Mouse (Mus musculus) liver, postnatal 0 days (tissue): ENCODE measurements around the gene Fkbp10. TPM values are rescaled to one million over a fixed set of nuclear protein-coding genes. Genes with fewer than 3 reads are reported as not detected.

Experiments used
- ATAC-seq: fragments of 200-750 bp; cut with Nextera tagmentation; 2 replicates; pipeline ENCODE4 v1.8.0; 2017; ENCODE audit warnings: mild to moderate bottlenecking, moderate library complexity
- DNase-seq: peaks from one replicate; pipeline ENCODE4 v3.0.0-alpha.2; 2016
- H3K27ac ChIP-seq: fragments of 300-500 bp; sonication (generic); 2 replicates; pipeline ENCODE4 v1.5.1; 2014; ENCODE audit warnings: antibody characterized with exemption, moderate library complexity, mild to moderate bottlenecking, low read depth
- H3K27me3 ChIP-seq: fragments of 300-500 bp; sonication (generic); 2 replicates; pipeline ENCODE4 v1.6.1; 2014; ENCODE audit warnings: low read length, control low read depth, mixed read lengths; ENCODE audit not compliant: insufficient read depth
- H3K36me3 ChIP-seq: fragments of 300-500 bp; sonication (generic); replicated peaks from 2 replicates; pipeline ENCODE4 v1.6.1; 2014; ENCODE audit warnings: mild to moderate bottlenecking, control low read depth, low read length, moderate library complexity, mixed read lengths; ENCODE audit not compliant: insufficient read depth
- H3K4me1 ChIP-seq: fragments of 300-500 bp; sonication (generic); 2 replicates; pipeline ENCODE4 v1.6.1; 2014; ENCODE audit warnings: antibody characterized with exemption, mild to moderate bottlenecking, control low read depth; ENCODE audit not compliant: insufficient read depth
- H3K4me2 ChIP-seq: fragments of 300-500 bp; sonication (generic); 2 replicates; pipeline ENCODE4 v1.6.1; 2014; ENCODE audit warnings: low read depth, mild to moderate bottlenecking, low read length, moderate library complexity, mixed read lengths
- H3K4me3 ChIP-seq: fragments of 300-500 bp; sonication (generic); 2 replicates; pipeline ENCODE4 v1.5.1; 2014; ENCODE audit warnings: low read depth, low read length
- H3K9ac ChIP-seq: fragments of 300-500 bp; sonication (generic); replicated peaks from 2 replicates; pipeline ENCODE4 v1.6.1; 2014; ENCODE audit warnings: mild to moderate bottlenecking, moderate library complexity
- H3K9me3 ChIP-seq: fragments of 300-500 bp; sonication (generic); 2 replicates; pipeline ENCODE4 v1.6.1; 2016; ENCODE audit warnings: mild to moderate bottlenecking, control low read depth, low read length, mixed read lengths
- CTCF ChIP-seq: sonication (generic); IDR thresholded peaks from 2 replicates; pipeline ENCODE4 v1.5.1; 2016; ENCODE audit warnings: antibody characterized with exemption, low read depth
- EP300 ChIP-seq: IDR thresholded peaks from 2 replicates; pipeline ENCODE4 v1.6.1; 2016; ENCODE audit warnings: antibody characterized with exemption, low read depth, mild to moderate bottlenecking
- WGBS: fragments of 180-500 bp; shearing (Covaris S2); extraction: QIAGEN DNeasy Blood & Tissue Kit; methylation state at CpG from one replicate; pipeline ENCODE4 v1.1.7; 2014; ENCODE audit not compliant: insufficient replicate concordance; 5-methylcytosine and 5-hydroxymethylcytosine counted together
- polyA plus RNA-seq: library from polyadenylated mRNA; unstranded; fragments of >200 nt; fragmentation: Nextera tagmentation; extraction: Ambion mirVana; gene quantifications from 2 replicates; pipeline ENCODE4 v1.2.1, GENCODE M21; 2015

Fkbp10 gene
- polyA plus RNA-seq, 1 experiment from 2014 or later, result 9.0 TPM

DNA sequence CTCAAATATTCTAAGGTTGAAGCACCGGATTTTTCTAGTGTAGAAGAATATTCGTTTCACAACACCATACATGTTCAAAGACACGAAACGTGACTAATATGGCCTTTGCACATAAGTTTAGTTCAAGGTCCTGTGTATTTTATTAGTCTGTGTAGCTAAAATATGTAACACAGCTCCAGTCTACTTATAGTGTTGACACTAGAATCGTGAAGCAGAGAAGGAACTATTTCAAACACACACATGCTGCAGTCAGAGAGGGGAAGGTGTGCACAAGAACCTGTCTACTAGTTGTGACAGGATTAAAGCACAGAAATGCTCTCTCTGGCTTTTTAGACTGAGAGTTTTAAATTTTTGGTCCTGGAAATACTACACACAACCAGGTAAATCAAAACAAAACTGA is 42.2 kb downstream of the Fkbp10 start:
- Histone ChIP-seq H3K9me3 (no peaks in the 10 kb centered on the region), H3K4me2 (no peak overlapping the region), H3K4me3 (no peak overlapping the region), H3K27ac (no peak overlapping the region), H3K36me3 (peaks cover 12% of the 10 kb centered on the region; the same call in 1 of the 2 replicates), H3K4me1 (no peaks in the 10 kb centered on the region), H3K27me3 (no peaks in the 10 kb centered on the region), H3K9ac (no peak overlapping the region)
- no peak for DNase-seq
- TF ChIP-seq CTCF, result no peak
- no peak for TF ChIP-seq EP300
- ATAC-seq, result no peak
- 75% methylated on average over 5 of the region's 5 CpGs for WGBS

DNA sequence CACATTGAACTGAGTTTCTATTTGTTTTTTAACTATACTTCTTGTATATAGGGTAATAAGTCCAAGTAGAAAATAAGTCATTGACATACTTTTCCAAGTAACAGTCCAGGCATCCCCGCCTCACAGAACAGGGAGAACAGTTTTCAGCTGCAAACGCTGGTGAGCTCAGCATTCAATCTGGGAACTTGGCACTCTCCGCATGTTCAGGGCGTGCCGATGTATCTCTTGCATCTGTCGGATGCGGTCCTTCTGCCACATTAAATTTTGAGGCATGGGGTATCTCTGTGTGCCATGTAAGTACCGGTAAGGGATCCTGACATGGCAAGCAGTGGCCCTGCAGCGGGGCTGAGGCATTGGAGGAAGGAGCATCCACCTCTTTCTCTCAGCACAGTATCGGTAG is 47.2 kb downstream of the Fkbp10 start:
- 92% methylated on average over 10 of the region's 10 CpGs for WGBS
- no peak overlapping the region for H3K9ac ChIP-seq
- ATAC-seq (no peak), DNase-seq (no peak)
- no peaks in the 10 kb centered on the region for H3K4me1 ChIP-seq
- H3K27me3 ChIP-seq, result no peaks in the 10 kb centered on the region
- TF ChIP-seq CTCF, result no peak
- no peak for TF ChIP-seq EP300
- no peak overlapping the region for H3K4me2 ChIP-seq
- H3K36me3 ChIP-seq, result peaks cover 16% of the 10 kb centered on the region
- no peaks in the 10 kb centered on the region for H3K9me3 ChIP-seq
- no peak overlapping the region for H3K27ac ChIP-seq
- H3K4me3 ChIP-seq, result no peak overlapping the region

- no peak overlapping the region for H3K27ac ChIP-seq
- no peak for TF ChIP-seq CTCF
- TF ChIP-seq EP300, result no peak
- DNase-seq (no peak), ATAC-seq (no peak)
- no peak overlapping the region for H3K4me3 ChIP-seq
- no peak overlapping the region for H3K9ac ChIP-seq
- H3K36me3 ChIP-seq, result peaks cover 11% of the 10 kb centered on the region
- H3K9me3 ChIP-seq, result no peaks in the 10 kb centered on the region
- no peak overlapping the region for H3K4me2 ChIP-seq
- no peaks in the 10 kb centered on the region for H3K27me3 ChIP-seq
- WGBS, result 76% methylated on average over 1 of the region's 1 CpGs
- H3K4me1 ChIP-seq, result peaks cover 2% of the 10 kb centered on the region; the same call in 1 of the 2 replicates
These were observed 49.8 kb downstream of the Fkbp10 start for GRCm38 (mm10) chr11:100465229-100465792.

DNA sequence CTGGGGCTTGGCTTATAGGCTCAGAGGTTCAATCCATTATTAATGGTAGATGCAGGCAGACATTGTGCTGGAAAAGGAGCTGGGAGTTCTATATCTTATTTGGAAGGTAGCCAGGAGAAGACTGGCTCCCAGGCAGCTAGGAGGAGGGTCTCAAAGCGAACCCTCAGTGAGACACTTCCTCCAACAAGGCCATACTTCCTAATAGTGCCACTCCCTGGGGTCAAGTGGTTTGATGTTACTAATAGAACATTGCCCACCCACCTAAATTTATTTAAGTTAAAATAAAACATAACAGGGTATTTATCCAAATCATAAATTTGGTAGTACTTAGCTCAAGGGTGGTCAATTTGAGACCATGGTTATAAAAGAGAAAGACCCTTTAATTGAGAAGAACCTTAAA is 50.3 kb downstream of the Fkbp10 start:
- 46% methylated on average over 1 of the region's 1 CpGs for WGBS
- no peak for TF ChIP-seq EP300
- no peak for TF ChIP-seq CTCF
- Histone ChIP-seq H3K9ac (no peak overlapping the region), H3K9me3 (no peaks in the 10 kb centered on the region), H3K4me2 (no peak overlapping the region), H3K36me3 (peaks cover 11% of the 10 kb centered on the region), H3K4me3 (no peak overlapping the region), H3K27ac (no peak overlapping the region), H3K4me1 (peaks cover 6% of the 10 kb centered on the region; the same call in 1 of the 2 replicates), H3K27me3 (no peaks in the 10 kb centered on the region)
- ATAC-seq, result no peak
- no peak for DNase-seq

- Histone ChIP-seq H3K9me3 (no peaks in the 10 kb centered on the region), H3K27me3 (no peaks in the 10 kb centered on the region), H3K27ac (peak overlapping the region; percentile 79; the same call in 1 of the 2 replicates), H3K36me3 (peaks cover 7% of the 10 kb centered on the region; the same call in 1 of the 2 replicates), H3K4me2 (peak overlapping the region; percentile 87), H3K4me1 (peaks cover 19% of the 10 kb centered on the region), H3K9ac (peak overlapping the region; percentile 94), H3K4me3 (peak overlapping the region; percentile 91)
- 8% methylated on average over 30 of the region's 30 CpGs for WGBS
- no peak for ATAC-seq
- no peak for DNase-seq
- no peak for TF ChIP-seq CTCF
- TF ChIP-seq EP300, result no peak
These were observed 56.1 kb downstream of the Fkbp10 start for GRCm38 (mm10) chr11:100471352-100472196.

- TF ChIP-seq EP300, result no peak
- peak; percentile 92 for TF ChIP-seq CTCF
- peak; percentile 96 for ATAC-seq
- peak within 1 kb of the TSS; percentile 94 for H3K9ac ChIP-seq
These were observed 56.9 kb downstream of the Fkbp10 start, which contains the start of gene Klhl11 for GRCm38 (mm10) chr11:100472197-100472934. Klhl11 (minus strand) TSS chr11:100472741.

More at GRCm38 (mm10) chr11:100472197-100472934, 56.9 kb downstream of the Fkbp10 start, which contains the start of gene Klhl11:
- peak; percentile 93 for DNase-seq
- H3K4me2 ChIP-seq, result peak within 1 kb of the TSS; percentile 87
- H3K36me3 ChIP-seq, result peaks cover 13% of the 10 kb centered on the region
- H3K4me3 ChIP-seq, result peak within 1 kb of the TSS; percentile 91
- H3K27ac ChIP-seq, result peak within 1 kb of the TSS; percentile 79
- H3K27me3 ChIP-seq, result no peaks in the 10 kb centered on the region
- H3K9me3 ChIP-seq, result no peaks in the 10 kb centered on the region
- peaks cover 19% of the 10 kb centered on the region for H3K4me1 ChIP-seq
- WGBS, result under 1% methylated on average over 80 of the region's 83 CpGs
